Mouse (Mus musculus): ENCODE measurements around the gene Rcan1.

GRCm38 (mm10) chr16:92353897-92354296 is 116.8 kb downstream of the Rcan1 start:
- TF ChIP-seq TCF12 (IDR thresholded peaks at IDR 0.05; ENCODE audit: insufficient read depth, poor library complexity, severe bottlenecking) (no peak), POLR2A (IDR thresholded peaks at IDR 0.05; ENCODE audit: insufficient read length, low read depth) (no peak), REST (IDR thresholded peaks at IDR 0.05; ENCODE audit: insufficient read depth, insufficient read length) (no peak), USF1 (IDR thresholded peaks at IDR 0.05; ENCODE audit: low read depth) (no peak), E2F4 (IDR thresholded peaks at IDR 0.05; ENCODE audit: insufficient read depth) (no peak), MAX (IDR thresholded peaks at IDR 0.05; ENCODE audit: low read depth) (no peak), MYOD1 (IDR thresholded peaks at IDR 0.05; ENCODE audit: control insufficient read depth in 1 of 3, insufficient read length in 2 of 3, low read depth in 2 of 3) (no peak), POLR2AphosphoS2 (IDR thresholded peaks at IDR 0.05; ENCODE audit: insufficient read length, low read depth) (no peak), CEBPB (IDR thresholded peaks at IDR 0.05; ENCODE audit: insufficient read depth, poor library complexity, severe bottlenecking) (no peak), MYOG (IDR thresholded peaks at IDR 0.05; ENCODE audit: control insufficient read depth in 1 of 3, insufficient read depth in 1 of 3, insufficient read length in 2 of 3, low read depth in 2 of 3) (no peak)
